Mouse (Mus musculus): ENCODE data around the gene Maff. TPM values are rescaled to one million over a fixed set of nuclear protein-coding genes. Genes with fewer than 3 reads are reported as not detected.

The Maff gene
- polyA plus RNA-seq, 1 experiment from 2014 or later: 1.3 TPM

DNA sequence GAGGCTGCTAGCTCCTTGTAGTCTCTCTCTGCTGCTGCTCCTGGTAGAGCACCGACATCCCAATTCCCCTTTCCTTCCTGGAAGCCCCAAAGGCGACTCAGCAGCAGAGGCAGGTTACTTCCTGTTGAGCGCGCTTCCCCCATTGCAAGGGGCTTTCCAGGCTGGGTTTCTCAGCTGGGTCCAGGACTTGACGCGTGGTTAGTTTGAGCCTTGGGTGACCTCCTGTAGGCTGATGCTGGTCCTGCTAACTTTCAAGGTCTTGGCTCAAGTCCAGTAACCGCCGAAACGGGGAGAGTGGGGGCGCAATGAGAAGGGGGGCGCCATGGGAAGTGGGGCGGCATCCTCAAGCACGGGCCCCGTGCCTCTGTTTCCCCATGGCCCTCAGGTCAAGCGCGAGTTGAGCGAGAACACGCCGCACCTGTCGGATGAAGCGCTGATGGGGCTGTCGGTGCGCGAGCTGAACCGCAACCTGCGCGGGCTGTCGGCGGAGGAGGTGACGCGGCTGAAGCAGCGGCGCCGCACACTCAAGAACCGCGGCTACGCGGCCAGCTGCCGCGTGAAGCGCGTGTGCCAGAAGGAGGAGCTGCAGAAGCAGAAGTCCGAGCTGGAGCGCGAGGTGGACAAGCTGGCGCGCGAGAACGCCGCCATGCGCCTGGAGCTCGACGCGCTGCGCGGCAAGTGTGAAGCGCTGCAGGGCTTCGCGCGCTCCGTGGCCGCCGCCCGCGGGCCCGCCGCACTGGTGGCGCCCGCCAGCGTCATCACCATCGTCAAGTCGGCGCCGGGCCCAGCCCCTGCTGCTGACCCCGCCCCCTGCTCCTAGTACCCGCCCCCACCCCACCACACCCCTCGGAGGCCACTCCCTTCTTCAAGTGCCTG is 10.9 kb downstream of the Maff start:
- Histone ChIP-seq H3K36me3 (peaks cover 17% of the 10 kb centered on the region), H3K27me3 (ENCODE audit: low read depth, poor library complexity, severe bottlenecking) (peaks cover 31% of the 10 kb centered on the region), H3K27ac (replicated peaks) (peak overlapping the region; percentile 82), H3K4me3 (peak overlapping the region; percentile 58), H3K9me3 (replicated peaks) (no peaks in the 10 kb centered on the region), H3K4me1 (peaks cover 38% of the 10 kb centered on the region)
- under 1% methylated on average over 76 of the region's 77 CpGs for WGBS
- peak; percentile 87 for DNase-seq (ENCODE audit: low spot score)

DNA sequence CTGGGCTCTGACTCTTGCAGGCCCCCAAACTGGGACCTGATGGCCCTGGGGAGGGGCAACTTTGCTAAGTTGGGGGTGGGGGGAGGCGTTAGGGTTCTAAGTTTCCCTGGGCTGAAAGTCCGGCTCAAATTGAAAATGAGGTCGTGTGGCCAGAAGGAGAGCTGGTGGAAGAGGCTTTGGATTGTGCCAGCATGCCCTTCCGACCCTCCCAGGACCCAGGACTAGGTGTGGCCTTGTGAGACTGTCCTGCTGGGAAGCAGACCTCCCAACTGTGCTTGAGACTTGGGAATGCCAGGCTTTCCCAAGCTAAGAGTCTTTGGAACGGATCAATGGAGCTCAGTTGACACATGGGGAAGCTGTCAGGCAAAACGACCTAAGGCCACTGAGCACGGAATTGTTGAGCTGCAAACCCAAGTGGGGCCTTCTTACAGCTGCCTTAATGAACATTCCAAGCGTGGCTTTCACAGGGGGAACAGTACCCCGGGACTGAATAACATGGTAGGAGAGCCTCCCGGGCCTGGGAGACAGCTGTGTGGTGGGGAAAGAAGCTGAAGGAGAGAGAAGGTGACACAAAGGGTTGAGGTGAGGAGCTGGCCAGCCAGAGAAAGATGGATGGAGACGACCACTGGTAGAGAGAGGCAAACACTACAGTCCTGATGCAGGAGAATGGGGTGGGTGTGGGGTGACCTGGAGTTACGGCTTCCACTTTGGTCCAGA is 11.7 kb downstream of the Maff start:
- no peak for DNase-seq (ENCODE audit: low spot score)
- H3K9me3 ChIP-seq (replicated peaks): no peaks in the 10 kb centered on the region
- H3K4me3 ChIP-seq: peak overlapping the region; percentile 58
- 0 out of 2 replicates have a peak overlapping the region, but pooled peaks have one; percentile 24 for H3K27ac ChIP-seq (replicated peaks)
- H3K27me3 ChIP-seq (ENCODE audit: low read depth, poor library complexity, severe bottlenecking): peaks cover 31% of the 10 kb centered on the region
- peaks cover 25% of the 10 kb centered on the region for H3K36me3 ChIP-seq
- 43% methylated on average over 12 of the region's 12 CpGs for WGBS
- H3K4me1 ChIP-seq: peaks cover 35% of the 10 kb centered on the region

DNA sequence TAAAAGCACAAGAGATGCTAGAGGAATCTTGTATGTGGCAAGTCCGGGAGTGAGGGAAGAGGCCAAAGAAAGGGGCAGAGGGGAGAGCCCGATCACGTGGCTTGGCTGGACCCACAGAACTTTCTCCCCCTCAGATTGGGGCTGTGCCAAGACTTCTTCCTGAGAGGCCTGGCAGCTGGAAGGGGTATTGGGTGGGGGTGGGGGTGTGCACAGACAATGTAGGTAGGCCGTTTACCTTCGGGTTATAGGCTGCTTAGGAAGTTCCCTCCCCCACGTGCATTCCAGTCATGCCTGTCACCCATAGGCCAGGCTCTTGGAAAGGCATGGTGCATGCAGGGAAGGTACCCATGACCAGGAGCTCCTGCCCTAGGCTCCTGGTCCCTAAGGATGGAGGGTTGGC is 13.5 kb downstream of the Maff start:
- DNase-seq (ENCODE audit: low spot score): no peak
- no peak overlapping the region for H3K4me3 ChIP-seq
- H3K27me3 ChIP-seq (ENCODE audit: low read depth, poor library complexity, severe bottlenecking): peaks cover 31% of the 10 kb centered on the region
- no peak overlapping the region for H3K27ac ChIP-seq (replicated peaks)
- no peaks in the 10 kb centered on the region for H3K9me3 ChIP-seq (replicated peaks)
- H3K4me1 ChIP-seq: peaks cover 35% of the 10 kb centered on the region
- WGBS: 47% methylated on average over 6 of the region's 6 CpGs
- peaks cover 43% of the 10 kb centered on the region for H3K36me3 ChIP-seq

DNA sequence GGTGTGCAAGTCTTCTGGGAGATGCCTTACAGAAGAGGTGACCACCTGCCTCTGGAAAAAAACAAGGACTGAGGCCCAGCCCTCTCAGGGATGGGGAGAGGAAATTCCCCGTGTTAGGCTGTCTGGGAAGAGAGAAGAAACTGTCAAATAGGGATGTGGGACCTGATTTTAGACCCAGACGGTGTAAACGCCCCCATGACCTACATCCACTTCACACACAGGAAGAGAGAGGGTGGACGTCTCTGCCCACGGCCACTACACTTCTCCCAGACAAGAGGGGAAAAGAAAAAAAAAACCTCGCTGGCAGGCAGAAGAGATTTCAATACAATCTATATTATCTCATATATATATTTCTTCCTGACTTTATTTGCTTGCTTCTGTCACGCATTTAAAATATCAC is 13.9 kb downstream of the Maff start:
- H3K4me1 ChIP-seq: peaks cover 35% of the 10 kb centered on the region
- H3K4me3 ChIP-seq: no peak overlapping the region
- no peaks in the 10 kb centered on the region for H3K9me3 ChIP-seq (replicated peaks)
- H3K27ac ChIP-seq (replicated peaks): no peak overlapping the region
- H3K27me3 ChIP-seq (ENCODE audit: low read depth, poor library complexity, severe bottlenecking): peaks cover 30% of the 10 kb centered on the region
- 72% methylated on average over 7 of the region's 7 CpGs for WGBS
- no peak for DNase-seq (ENCODE audit: low spot score)
- H3K36me3 ChIP-seq: peaks cover 48% of the 10 kb centered on the region

DNA sequence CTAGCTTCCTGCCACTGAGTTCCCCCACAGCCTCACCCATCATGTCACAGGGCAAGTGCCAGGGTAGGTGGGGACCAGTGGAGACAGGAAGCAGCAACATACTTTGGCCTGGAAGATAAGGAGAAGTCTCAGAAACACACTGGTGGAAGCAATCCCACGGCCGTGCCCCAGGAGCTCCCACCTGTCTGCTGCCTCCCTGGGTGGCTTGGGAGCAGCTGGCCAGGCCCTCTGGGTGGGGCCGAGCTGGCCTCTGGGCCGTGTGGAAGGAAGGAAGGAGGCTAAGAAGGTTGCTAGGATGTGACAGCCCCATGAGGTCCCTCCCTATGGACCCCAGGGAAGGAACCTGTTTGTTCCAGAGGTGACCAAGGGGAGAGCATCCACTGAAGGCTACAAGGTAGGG is 14.6 kb downstream of the Maff start:
- H3K4me1 ChIP-seq: peaks cover 35% of the 10 kb centered on the region
- H3K4me3 ChIP-seq: no peak overlapping the region
- peaks cover 23% of the 10 kb centered on the region for H3K27me3 ChIP-seq (ENCODE audit: low read depth, poor library complexity, severe bottlenecking)
- no peaks in the 10 kb centered on the region for H3K9me3 ChIP-seq (replicated peaks)
- no peak for DNase-seq (ENCODE audit: low spot score)
- 78% methylated on average over 4 of the region's 4 CpGs for WGBS
- no peak overlapping the region for H3K27ac ChIP-seq (replicated peaks)
- H3K36me3 ChIP-seq: peaks cover 54% of the 10 kb centered on the region

DNA sequence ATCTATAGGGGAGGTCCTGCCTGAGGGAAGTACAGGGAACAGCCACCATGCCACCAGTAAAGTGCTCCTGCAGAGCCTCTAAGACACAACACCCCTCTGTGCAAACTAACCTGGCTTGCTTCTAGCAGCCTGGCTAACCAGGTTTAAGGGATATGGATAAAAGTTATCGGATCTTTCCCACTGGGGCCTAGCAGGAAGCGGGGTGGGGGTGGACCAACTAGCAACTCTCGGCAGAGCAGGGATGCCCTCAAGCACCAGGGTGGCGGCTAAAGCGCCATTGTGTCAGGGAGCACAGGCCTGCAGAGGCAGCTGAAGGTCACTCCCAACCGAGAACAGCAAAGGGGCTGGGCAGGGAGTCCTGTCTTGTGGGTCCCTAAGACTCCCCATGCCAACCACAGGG is 17.7 kb downstream of the Maff start:
- Histone ChIP-seq H3K36me3 (peaks cover 83% of the 10 kb centered on the region), H3K27me3 (ENCODE audit: low read depth, poor library complexity, severe bottlenecking) (no peaks in the 10 kb centered on the region), H3K27ac (replicated peaks) (no peak overlapping the region; the same call in 1 of the 2 replicates), H3K4me1 (peaks cover 28% of the 10 kb centered on the region), H3K4me3 (no peak overlapping the region), H3K9me3 (replicated peaks) (no peaks in the 10 kb centered on the region)
- WGBS: 78% methylated on average over 6 of the region's 6 CpGs
- DNase-seq (ENCODE audit: low spot score): no peak

DNA sequence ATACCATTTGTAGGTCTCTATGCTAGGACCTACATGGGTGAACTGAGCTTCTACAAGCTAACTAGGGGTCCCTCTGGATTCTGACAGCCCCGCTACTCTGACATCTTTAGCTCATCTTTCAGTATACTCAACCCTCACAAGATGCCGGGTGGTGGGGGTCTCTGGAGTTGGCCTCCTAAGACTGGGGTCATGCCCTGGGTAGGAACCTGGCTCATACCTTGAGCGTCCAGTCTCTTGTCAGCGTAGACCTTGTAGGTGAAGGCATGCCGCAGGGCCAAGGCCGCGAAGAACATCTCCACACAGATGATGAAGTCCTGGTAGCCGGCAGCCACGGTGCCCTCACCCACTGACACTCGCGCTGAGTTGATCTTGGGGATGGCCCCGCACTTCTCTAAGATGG is 18.6 kb downstream of the Maff start:
- DNase-seq (ENCODE audit: low spot score): no peak
- 97% methylated on average over 12 of the region's 12 CpGs for WGBS
- H3K27me3 ChIP-seq (ENCODE audit: low read depth, poor library complexity, severe bottlenecking): no peaks in the 10 kb centered on the region
- no peak overlapping the region for H3K4me3 ChIP-seq
- peaks cover 33% of the 10 kb centered on the region for H3K4me1 ChIP-seq
- peaks cover 90% of the 10 kb centered on the region for H3K36me3 ChIP-seq
- no peaks in the 10 kb centered on the region for H3K9me3 ChIP-seq (replicated peaks)
- H3K27ac ChIP-seq (replicated peaks): no peak overlapping the region

DNA sequence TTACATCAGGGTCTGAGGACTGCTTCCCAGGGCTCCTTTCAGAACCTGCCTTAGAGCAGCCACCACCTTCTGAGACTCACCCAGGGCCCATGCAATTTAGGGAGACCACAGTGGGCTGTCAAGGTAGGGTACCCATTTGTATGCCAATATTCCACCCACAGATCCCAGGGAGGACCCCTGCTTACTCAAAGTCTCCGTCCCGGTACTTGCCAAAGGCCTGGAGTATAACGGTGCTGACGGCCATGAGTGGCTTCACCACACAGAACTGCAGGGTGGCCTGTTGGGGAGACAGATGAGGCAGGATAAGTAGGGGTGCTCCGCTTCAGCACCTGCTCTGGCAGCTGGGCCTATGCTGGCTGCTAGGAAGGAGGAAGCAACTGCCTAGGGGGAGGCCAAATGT is 20.0 kb downstream of the Maff start:
- WGBS: 97% methylated on average over 5 of the region's 5 CpGs
- H3K4me1 ChIP-seq: peaks cover 31% of the 10 kb centered on the region
- no peak overlapping the region for H3K27ac ChIP-seq (replicated peaks)
- peaks cover 89% of the 10 kb centered on the region for H3K36me3 ChIP-seq
- no peaks in the 10 kb centered on the region for H3K9me3 ChIP-seq (replicated peaks)
- no peak for DNase-seq (ENCODE audit: low spot score)
- no peaks in the 10 kb centered on the region for H3K27me3 ChIP-seq (ENCODE audit: low read depth, poor library complexity, severe bottlenecking)
- no peak overlapping the region for H3K4me3 ChIP-seq

DNA sequence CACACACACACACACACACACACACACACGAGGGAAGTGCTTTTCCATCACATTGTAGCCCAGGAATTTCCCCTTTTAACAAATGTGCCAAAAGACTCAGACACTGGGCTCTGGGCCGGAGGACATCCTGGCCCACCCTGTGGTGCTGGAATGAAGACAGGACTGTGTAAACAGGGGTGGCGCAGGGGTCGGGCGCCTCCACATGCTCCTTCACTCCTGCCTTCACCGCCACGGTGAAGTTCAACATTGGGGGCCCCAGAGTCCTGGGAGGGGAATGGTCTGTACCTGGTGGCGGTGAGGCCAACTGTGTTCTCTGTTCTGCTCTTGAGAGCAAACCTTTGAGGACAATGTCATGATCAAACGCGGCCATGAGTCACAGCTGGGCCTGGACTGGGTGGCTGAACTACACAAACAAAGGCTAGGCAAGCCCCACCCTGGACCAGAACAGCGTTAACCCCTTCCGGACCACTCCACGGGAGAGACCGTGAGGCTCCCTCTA is 21.9 kb downstream of the Maff start:
- H3K27ac ChIP-seq (replicated peaks): peak overlapping the region; percentile 67
- peaks cover 89% of the 10 kb centered on the region for H3K36me3 ChIP-seq

DNA sequence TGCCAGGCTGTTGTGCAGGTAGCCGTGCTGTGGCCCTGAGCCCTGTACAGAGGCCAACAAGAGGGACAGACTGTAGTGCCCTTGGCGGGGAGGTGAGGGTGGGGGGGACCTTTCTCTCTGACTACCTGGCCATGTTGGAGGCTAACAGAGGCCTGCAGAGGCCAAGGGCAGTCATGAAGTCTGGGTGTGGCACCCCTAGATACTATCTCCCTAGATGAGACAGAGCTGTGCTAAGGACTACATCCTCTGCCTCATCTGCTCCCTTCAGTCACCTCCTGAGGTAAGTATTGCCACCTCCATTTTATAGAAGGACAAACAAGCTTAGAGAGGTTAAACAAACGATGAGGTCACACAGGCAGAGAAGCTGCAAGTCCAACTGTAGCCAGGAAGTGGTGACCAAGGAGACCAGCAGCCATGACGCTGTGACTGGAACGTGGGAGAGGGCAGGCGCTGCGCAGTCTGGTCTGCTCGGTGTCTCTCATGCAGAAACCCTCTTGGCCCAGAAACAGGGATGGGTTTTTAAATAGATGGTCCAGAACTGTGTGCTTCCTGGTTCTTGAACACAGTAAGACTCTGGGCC is 22.5 kb downstream of the Maff start:
- Histone ChIP-seq H3K36me3 (peaks cover 87% of the 10 kb centered on the region), H3K4me3 (no peak overlapping the region), H3K9me3 (replicated peaks) (no peaks in the 10 kb centered on the region), H3K4me1 (peaks cover 30% of the 10 kb centered on the region), H3K27me3 (ENCODE audit: low read depth, poor library complexity, severe bottlenecking) (no peaks in the 10 kb centered on the region), H3K27ac (replicated peaks) (peak overlapping the region; percentile 67)
- WGBS: 85% methylated on average over 8 of the region's 8 CpGs
- no peak for DNase-seq (ENCODE audit: low spot score)

More for the DNA sequence above, 21.9 kb downstream of the Maff start:
- H3K27me3 ChIP-seq (ENCODE audit: low read depth, poor library complexity, severe bottlenecking): no peaks in the 10 kb centered on the region
- no peaks in the 10 kb centered on the region for H3K9me3 ChIP-seq (replicated peaks)
- H3K4me1 ChIP-seq: peaks cover 30% of the 10 kb centered on the region
- peak; percentile 20 for DNase-seq (ENCODE audit: low spot score)
- 77% methylated on average over 14 of the region's 14 CpGs for WGBS
- H3K4me3 ChIP-seq: no peak overlapping the region

DNA sequence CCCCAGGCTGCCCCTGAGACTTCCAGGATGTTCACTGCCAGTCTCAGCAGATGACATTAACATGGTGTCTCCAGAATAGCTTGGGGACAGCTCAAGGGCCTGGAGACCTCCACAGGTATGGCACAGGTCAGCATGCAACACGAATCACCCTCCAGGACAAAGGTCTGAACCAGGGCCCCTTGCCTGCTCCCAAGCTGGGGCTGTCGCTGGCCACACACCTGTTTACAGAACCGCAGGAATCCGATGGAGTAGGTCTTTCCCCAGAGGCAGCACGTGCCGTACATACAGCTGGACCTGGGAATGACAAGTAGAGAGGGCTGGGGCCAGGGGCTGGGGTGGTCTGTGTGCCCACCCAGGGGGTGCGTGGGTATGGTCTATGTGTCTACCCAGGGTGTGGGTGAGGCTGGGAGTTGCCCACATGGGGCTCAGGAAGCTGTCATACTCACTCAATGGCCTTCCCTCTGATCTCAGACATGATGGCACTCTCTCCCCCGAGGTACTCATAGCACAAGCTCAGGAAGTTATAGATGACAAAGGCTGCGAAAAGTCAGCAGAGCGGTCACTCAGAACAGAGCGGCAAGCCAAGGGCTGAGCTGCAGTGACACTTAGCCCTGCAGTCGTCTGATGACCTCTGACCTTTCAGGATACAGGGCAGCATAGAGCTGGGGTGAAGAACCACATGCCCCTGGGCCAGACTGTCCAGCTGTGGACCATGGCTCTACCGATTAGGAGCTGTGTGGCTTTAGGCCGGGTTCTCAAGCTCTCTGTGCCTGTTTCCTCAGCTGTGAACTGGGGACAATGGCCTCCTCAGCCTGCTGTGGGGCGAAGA is 23.2 kb downstream of the Maff start:
- H3K27me3 ChIP-seq (ENCODE audit: low read depth, poor library complexity, severe bottlenecking): no peaks in the 10 kb centered on the region
- peaks cover 31% of the 10 kb centered on the region for H3K4me1 ChIP-seq
- H3K36me3 ChIP-seq: peaks cover 87% of the 10 kb centered on the region
- 73% methylated on average over 15 of the region's 15 CpGs for WGBS
- H3K9me3 ChIP-seq (replicated peaks): no peaks in the 10 kb centered on the region
- H3K4me3 ChIP-seq: no peak overlapping the region
- no peak for DNase-seq (ENCODE audit: low spot score)
- H3K27ac ChIP-seq (replicated peaks): peak overlapping the region; percentile 67

DNA sequence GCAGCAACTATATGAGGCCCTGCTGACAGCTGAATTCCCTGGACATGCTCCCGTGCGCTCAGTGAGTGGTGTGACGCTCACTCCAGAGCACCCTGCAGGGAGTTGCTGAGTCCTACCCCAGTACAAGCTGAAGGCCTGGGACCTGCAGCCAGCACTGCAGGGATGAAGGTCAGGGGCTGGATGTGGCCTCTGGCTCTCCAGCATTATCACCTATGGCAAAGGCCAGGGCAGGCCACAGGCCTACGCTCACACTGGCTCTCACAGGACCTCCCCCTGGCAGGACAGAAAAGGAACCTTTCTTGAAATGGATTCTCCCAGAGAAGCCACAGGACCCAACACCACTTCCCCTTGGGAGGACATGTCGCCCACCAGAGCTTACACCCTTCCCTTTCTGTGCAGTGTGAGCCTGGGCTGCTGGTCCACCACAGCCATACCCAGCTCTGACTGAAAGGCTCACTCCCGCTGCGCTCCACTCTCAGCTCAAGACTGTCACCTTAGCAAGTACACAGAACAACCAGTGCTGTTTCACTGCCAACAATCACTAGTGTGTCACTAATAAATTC is 23.9 kb downstream of the Maff start:
- 82% methylated on average over 7 of the region's 7 CpGs for WGBS
- no peak for DNase-seq (ENCODE audit: low spot score)
- Histone ChIP-seq H3K4me1 (peaks cover 35% of the 10 kb centered on the region), H3K27ac (replicated peaks) (peak overlapping the region; percentile 20; the same call in 1 of the 2 replicates), H3K9me3 (replicated peaks) (no peaks in the 10 kb centered on the region), H3K4me3 (no peak overlapping the region), H3K36me3 (peaks cover 87% of the 10 kb centered on the region), H3K27me3 (ENCODE audit: low read depth, poor library complexity, severe bottlenecking) (no peaks in the 10 kb centered on the region)
